Mouse (Mus musculus): ENCODE data around the gene AC153137.1. TPM values are rescaled to one million over a fixed set of nuclear protein-coding genes. Genes with fewer than 3 reads are reported as not detected.
"Not testable (repeated sequence)": the region's sequence is repeated elsewhere in the genome, so short reads cannot be mapped to it uniquely, and the experiment has no call there.

AC153137.1 gene
- total RNA-seq (2014; fragmentation: Nextera tagmentation) = not detected in 2 replicates
- not detected in 2 replicates for total RNA-seq (2017)

GRCm38 (mm10) chr1:30977868-30978267, at the start of gene AC153137.1:
Gene AC153137.1 (minus strand): TSS chr1:30977968.
- not testable (repeated sequence) for ATAC-seq (replicated peaks; ENCODE audit: low FRiP score, low TSS enrichment, poor library complexity, severe bottlenecking)

DNA sequence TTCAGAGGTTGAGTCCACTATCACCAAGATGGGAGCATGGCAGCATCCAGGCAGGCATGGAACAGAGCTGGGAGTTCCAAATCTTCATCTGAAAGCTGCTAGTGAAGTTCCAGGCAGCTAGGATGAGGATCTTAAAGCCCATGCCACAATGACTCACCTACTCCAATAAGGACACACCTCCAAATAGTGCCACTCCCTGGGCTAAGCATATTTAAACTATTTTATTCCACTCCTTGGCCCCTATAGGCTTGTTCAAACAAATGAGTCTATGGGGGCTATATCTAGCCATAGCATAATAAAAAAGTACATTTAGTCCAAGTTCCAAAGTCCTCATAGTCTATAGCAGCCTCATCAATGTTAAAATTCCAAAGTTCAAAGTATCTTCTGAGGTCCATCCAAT, 45.4 kb upstream of the AC153137.1 start:
- no peak for ATAC-seq (replicated peaks; ENCODE audit: low FRiP score, low TSS enrichment, poor library complexity, severe bottlenecking)

DNA sequence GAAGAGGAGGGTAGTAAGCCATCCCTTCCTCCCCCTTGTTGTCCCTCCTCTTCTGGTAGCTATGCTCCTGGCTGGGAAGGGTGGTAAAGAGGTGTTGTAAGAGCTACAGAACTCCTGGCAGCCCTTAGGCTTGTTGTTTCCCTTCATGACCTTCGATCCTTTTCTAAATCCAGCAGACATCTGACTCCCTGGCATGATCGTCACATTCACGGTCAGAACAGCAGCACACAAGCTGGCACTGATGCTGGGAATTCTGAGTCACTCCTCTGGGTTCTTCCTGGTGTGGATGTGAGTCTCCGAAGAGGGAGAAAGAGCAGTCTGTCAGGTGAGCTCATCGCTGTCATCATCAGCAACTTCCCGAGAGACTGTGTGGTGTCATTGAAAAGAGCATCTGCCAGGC, 41.5 kb upstream of the AC153137.1 start:
- ATAC-seq (replicated peaks; ENCODE audit: low FRiP score, low TSS enrichment, poor library complexity, severe bottlenecking) = no peak

DNA sequence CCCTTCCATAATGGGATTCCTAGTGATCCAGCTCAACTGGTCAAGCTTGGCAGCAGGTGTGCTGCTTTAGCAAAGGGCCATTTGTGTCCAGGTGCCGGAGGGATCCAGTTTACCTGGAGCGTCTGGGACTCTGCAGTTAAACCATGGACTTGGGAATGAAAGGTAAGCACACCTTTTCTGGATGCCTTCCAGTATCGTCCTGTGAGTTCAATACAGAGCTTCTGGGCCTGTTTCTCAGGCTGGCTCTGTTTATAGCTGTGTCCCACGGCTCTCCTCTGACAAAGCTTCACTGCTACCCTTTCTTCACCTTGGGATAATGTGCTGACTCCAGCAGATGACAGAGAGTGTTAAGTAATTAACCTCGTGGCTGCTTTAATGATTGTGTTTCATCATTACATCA, 39.6 kb upstream of the AC153137.1 start:
- ATAC-seq (replicated peaks; ENCODE audit: low FRiP score, low TSS enrichment, poor library complexity, severe bottlenecking) = no peak

DNA sequence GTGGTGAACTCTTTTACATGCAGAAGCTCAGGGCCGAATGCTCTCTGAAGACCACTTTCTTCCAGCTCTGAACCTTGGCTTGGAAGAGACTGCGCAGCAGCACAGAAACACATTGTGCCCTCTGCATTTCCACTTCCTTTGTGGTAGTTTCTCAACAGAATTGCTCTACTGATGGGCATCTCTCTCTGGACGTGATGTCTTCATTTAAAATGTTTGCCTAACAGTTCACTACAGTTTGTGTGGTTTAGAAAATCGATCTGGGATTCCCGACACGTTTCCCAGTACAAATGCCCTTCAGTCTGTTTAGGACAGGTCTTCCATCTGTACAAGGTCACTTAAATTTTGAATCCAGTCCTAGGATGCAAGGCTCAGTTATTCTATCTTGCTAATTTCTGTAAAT, 38.3 kb upstream of the AC153137.1 start:
- no peak for ATAC-seq (replicated peaks; ENCODE audit: low FRiP score, low TSS enrichment, poor library complexity, severe bottlenecking)

DNA sequence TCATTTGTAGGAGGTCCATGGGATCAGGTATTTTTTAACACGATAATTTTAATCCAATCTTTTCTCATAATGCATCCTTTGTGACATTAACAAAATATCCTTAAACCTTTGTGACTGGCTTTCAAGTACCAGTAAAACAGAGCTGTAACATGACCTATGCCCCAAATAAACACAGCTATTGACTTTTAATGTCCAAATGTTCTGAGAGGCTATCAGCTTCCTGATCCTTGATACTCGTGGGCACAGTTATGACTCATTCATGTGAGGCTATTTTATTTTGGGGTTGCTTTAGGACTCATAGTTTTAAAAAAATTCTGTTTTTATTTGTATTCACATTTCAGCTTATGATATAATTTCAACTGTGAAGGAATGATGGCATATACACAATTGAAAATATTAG, 37.5 kb upstream of the AC153137.1 start:
- no peak for ATAC-seq (replicated peaks; ENCODE audit: low FRiP score, low TSS enrichment, poor library complexity, severe bottlenecking)

GRCm38 (mm10) chr1:30977239-30977638, 529 bp downstream of the AC153137.1 start:
- ATAC-seq (replicated peaks; ENCODE audit: low FRiP score, low TSS enrichment, poor library complexity, severe bottlenecking) = not testable (repeated sequence)

GRCm38 (mm10) chr1:30951795-30952194, 26.0 kb downstream of the AC153137.1 start:
- no peak for ATAC-seq (replicated peaks; ENCODE audit: low FRiP score, low TSS enrichment, poor library complexity, severe bottlenecking)

DNA sequence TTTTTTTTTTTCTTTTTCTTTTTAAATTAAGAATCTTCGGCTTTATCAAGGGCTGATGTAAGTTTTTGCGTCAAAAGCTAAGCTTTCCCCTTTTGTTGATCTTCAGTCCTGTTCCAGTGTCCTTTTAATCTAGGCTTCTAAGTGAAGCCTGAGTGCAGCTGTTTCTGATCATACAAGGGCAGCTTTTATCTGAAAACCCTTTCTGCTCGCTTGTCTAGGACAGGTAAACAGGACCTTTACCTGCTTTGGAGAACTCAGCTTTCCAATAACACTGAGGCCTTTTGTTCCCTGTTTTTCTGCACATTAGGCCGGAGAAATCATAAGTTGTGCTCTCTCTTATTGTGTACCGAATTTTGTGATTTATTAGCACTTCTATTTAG, 27.3 kb downstream of the AC153137.1 start:
- 0 out of 2 replicates have a peak, but pooled peaks have one; percentile 0 for ATAC-seq (replicated peaks; ENCODE audit: low FRiP score, low TSS enrichment, poor library complexity, severe bottlenecking)

DNA sequence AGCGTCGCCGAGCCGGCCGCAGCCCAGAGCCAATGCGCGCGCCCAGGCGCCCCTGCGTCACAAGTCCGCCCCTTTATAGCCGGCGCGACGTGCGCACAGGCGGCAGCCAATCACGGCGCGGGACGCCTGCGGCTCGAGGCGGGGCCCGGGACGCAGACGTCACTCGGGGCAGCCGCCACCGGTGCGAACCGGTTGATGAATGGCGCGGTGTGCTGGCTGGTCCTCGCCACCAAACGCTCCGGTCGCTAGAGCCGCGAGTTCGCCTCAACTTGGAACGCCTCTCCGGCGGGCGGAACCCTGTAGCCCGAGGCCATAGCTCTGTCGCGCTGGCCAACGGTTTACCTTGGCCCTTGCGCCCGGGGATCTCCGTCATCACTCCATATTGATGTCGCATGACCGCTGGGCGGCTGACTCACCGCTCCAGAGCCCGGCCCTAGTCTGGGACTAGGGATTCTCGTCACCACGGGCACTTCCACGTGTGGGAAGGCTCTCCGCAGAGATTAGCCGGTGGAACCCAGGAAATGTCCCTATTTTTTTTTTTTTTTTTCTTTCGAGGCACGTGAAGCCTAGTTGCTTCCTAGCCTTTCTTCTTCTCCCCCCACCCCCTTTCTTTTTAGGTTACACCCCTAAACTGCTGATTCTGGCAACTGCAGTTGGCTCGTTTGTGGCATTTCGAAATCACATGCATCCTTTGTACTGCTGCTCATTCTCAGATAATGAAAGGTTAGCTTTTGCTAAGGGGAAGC, 27.9 kb downstream of the AC153137.1 start:
- ATAC-seq (replicated peaks; ENCODE audit: low FRiP score, low TSS enrichment, poor library complexity, severe bottlenecking) = peak; percentile 92

DNA sequence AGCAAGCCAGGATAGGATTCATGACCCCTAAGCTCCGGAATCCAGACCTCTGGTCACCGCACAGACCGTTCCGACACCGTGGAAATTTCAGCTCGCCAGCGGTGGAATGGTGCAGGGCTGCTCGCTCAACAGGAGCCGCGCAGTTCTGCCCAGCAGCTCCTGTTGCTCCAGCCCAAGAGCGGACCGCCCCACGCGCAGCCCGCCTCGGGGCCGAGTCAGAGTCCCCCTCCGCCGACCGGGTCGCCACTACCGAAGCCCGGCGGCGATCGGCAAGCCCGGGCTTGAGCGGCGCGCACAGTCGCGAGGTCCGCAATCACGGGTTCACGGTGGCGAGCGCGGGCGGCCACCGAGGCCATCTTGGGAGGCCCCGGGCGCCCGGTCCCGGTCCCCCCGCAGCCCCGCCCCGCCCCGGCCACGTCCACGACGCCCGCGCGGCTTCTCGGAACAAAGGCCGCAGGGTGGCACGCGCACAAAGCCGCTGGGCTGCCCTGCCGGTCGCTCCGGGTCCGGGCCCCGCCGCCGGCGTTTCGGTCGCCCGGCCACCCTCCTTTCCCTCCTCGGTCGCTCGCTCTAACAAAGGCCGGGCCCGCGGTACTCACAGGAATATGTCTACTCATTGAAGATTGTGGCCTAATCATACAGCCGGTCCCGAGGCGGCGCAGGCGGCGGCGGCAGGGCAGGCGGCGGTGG, 28.7 kb downstream of the AC153137.1 start:
- peak; percentile 17 for ATAC-seq (replicated peaks; ENCODE audit: low FRiP score, low TSS enrichment, poor library complexity, severe bottlenecking)

DNA sequence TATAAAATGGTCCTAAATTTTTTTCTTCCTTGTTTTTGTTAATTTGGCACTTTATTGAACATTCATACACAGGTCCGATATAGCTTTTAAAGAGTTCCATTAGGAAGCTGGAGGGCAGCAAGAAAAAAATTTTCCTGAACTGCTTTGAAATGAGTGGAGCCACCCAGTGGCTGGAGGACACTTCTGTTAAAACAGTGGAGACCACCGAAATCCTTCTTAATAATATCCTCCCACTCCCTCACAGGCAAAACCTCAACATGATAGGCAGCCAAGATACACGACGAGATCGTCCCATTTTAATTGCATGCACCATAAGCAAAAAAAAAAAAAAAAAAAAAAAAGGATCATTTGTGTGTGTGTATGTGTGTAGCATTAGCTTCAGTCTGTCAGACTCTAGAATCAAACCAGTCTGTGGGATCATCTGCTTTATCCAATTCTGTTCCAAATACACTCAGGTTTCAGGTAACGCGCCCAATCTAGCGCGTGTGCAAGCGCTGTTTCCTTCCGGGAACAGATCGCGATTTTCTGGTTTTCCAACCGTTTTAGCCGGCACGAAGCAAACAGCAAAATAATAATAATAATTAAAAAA, 29.3 kb downstream of the AC153137.1 start:
- peak; percentile 21; the same call in 1 of the 2 replicates for ATAC-seq (replicated peaks; ENCODE audit: low FRiP score, low TSS enrichment, poor library complexity, severe bottlenecking)

DNA sequence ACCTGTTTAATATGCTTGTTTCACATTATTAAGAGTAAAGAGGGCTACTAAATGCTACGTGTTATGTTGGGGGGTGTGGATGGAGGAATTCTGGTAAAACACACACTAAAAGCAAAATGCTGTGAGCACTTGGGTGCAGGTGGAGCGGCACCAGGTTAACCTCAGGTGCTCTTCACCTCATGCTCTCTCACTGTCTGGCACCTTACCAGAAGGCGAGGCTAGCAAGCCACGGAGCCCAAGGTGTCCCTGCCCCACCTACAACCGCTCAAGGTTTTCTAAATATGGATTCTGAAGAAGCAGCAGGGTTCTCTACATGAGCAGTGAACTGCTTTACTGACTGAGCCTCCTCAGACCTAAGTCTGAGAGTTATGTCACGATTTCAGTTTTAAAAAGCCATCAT, 32.6 kb downstream of the AC153137.1 start:
- ATAC-seq (replicated peaks; ENCODE audit: low FRiP score, low TSS enrichment, poor library complexity, severe bottlenecking) = no peak

DNA sequence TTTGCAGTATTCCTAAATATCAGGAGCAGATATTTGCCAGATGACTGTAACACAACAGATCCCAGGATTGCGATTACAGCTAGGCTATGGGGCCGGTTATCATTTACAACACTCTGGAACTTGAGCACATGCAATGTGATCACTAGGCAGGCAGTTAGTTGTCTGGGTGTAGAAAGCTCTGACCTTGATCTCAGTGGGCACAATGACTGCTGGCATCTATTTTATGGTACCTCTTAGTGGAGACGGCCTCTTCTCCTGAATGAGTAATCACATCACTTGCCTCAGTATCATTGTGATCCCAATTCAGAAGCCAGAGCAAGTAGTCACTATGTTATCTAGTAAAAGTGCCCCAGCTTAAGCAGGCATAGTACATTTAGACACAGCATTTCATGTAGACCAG, 37.2 kb downstream of the AC153137.1 start:
- ATAC-seq (replicated peaks; ENCODE audit: low FRiP score, low TSS enrichment, poor library complexity, severe bottlenecking) = 0 out of 2 replicates have a peak, but pooled peaks have one; percentile 36

GRCm38 (mm10) chr1:30938392-30938791, 39.4 kb downstream of the AC153137.1 start:
- no peak for ATAC-seq (replicated peaks; ENCODE audit: low FRiP score, low TSS enrichment, poor library complexity, severe bottlenecking)

DNA sequence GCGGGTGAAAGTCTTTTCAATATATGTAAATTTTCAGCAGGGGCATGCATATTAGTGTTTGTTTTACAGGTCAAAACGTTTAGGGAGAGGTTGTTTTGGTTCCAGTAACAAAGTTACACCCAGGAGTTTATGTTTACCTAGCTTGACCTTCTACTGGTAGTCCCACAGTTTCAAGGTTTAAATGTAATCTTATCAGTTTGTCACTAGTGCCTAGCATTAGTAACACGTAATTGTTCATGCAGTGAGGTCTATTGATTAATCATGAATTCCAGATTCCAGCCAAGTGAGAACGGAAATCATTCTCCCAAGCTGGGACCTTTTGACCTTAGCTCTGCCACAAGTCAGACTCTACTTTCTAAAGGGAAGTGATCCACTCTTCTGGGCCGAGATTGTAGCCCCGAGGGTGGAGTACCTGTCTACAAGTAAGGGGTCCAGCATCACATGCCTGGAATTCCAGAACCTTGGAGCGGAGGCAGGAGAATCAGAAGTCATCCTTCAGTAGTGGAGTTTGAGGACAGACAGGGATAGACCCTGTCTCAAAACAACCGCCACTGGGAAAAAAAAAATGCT, 40.3 kb downstream of the AC153137.1 start:
- no peak for ATAC-seq (replicated peaks; ENCODE audit: low FRiP score, low TSS enrichment, poor library complexity, severe bottlenecking)

GRCm38 (mm10) chr1:30936488-30936887, 41.3 kb downstream of the AC153137.1 start:
- ATAC-seq (replicated peaks; ENCODE audit: low FRiP score, low TSS enrichment, poor library complexity, severe bottlenecking) = no peak

DNA sequence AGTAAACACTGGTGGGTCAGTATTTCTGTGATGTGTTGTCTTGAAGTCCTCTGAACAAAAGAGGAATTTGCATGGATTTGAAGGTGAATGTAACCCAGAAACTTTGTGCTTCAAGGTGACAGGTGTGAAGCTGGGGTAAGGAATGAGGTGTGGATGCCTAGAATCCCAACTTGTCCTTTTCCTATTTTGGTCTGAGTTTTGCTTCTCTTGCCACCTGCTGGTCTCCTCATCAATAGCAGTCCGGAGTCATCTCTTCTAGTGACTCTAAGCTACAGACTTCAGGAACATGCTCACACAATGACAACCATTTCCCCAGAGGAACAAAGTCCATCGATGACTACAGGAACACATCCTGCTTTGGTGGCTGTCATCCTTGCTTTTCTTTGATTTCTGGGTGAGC, 46.9 kb downstream of the AC153137.1 start:
- ATAC-seq (replicated peaks; ENCODE audit: low FRiP score, low TSS enrichment, poor library complexity, severe bottlenecking) = no peak

DNA sequence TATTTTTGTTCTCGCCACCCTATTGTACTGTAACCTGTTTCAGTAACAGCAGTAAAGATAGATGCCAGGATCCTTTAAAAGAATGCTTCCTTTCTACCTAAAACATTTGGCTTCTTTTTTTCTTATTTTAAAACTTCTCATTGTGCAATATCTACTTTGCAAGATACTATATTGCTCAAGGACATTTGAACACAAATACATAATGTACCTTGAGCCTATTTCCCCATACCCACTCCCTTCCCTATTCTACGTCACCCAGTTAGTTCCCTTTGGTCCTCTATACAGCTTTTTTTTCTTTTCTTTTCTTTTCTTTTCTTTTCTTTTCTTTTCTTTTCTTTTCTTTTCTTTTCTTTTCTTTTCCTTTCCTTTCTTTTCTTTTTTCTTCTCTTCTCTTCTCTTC, 47.6 kb downstream of the AC153137.1 start:
- no peak for ATAC-seq (replicated peaks; ENCODE audit: low FRiP score, low TSS enrichment, poor library complexity, severe bottlenecking)
